Mouse (Mus musculus): Measurements from ENCODE around the gene Lrp10.

GRCm38 (mm10) chr14:54494234-54494633 is 30.3 kb downstream of the Lrp10 start:
- no peak for TF ChIP-seq POLR2A (IDR thresholded peaks at IDR 0.05; ENCODE audit: insufficient read length, low read depth)
- TF ChIP-seq POLR2AphosphoS2 (IDR thresholded peaks at IDR 0.05; ENCODE audit: insufficient read length, low read depth) = no peak
- TF ChIP-seq MAX (IDR thresholded peaks at IDR 0.05; ENCODE audit: low read depth) = no peak
- TF ChIP-seq USF1 (IDR thresholded peaks at IDR 0.05; ENCODE audit: low read depth) = no peak
- TF ChIP-seq SRF (IDR thresholded peaks at IDR 0.05; ENCODE audit: control insufficient read depth, insufficient read length, low read depth) = no peak

Data from myocyte (in vitro differentiated cells).